Mouse (Mus musculus) forebrain, embryonic 16.5 days (tissue): ENCODE data around the gene Gm2431. TPM values are rescaled to one million over a fixed set of nuclear protein-coding genes. Genes with fewer than 3 reads are reported as not detected.
A peak's percentile ranks its signal among the peaks of the same experiment; 100 is the strongest.
"Not testable (repeated sequence)": the region's sequence is repeated elsewhere in the genome, so short reads cannot be mapped to it uniquely, and the experiment has no call there.

ENCODE experiments used
- ATAC-seq: fragments of 200-750 bp; cut with Nextera tagmentation; 2 replicates; pipeline ENCODE4 v1.8.0; 2017; ENCODE audit warnings: mild to moderate bottlenecking, moderate library complexity
- H3K27ac ChIP-seq: fragments of 300-500 bp; sonication (generic); 2 replicates; pipeline ENCODE4 v1.5.1; 2014; ENCODE audit warnings: low read length, control low read depth
- H3K27me3 ChIP-seq: fragments of 300-500 bp; sonication (generic); replicated peaks from 2 replicates; pipeline ENCODE4 v1.6.1; 2014; ENCODE audit warnings: low read length; ENCODE audit not compliant: control insufficient read depth, insufficient read depth
- H3K36me3 ChIP-seq: fragments of 300-500 bp; sonication (generic); 2 replicates; pipeline ENCODE4 v1.6.1; 2014; ENCODE audit not compliant: control insufficient read depth, insufficient read depth
- H3K4me1 ChIP-seq: fragments of 300-500 bp; sonication (generic); replicated peaks from 2 replicates; pipeline ENCODE4 v1.6.1; 2014; ENCODE audit warnings: low read length; ENCODE audit not compliant: control insufficient read depth, insufficient read depth
- H3K4me2 ChIP-seq: fragments of 300-500 bp; sonication (generic); 2 replicates; pipeline ENCODE4 v1.6.1; 2014; ENCODE audit warnings: mild to moderate bottlenecking, low read length, control low read depth
- H3K4me3 ChIP-seq: fragments of 300-500 bp; sonication (generic); replicated peaks from 2 replicates; pipeline ENCODE4 v1.5.1; 2014; ENCODE audit warnings: mild to moderate bottlenecking, low read length, control low read depth
- H3K9ac ChIP-seq: fragments of 300-500 bp; sonication (generic); replicated peaks from 2 replicates; pipeline ENCODE4 v1.6.1; 2014; ENCODE audit warnings: low read depth, low read length, control low read depth
- H3K9me3 ChIP-seq: fragments of 300-500 bp; sonication (generic); 2 replicates; pipeline ENCODE4 v1.6.1; 2016; ENCODE audit warnings: low read length; ENCODE audit not compliant: control insufficient read depth
- WGBS: fragments of 180-500 bp; shearing (Covaris S2); extraction: QIAGEN DNeasy Blood & Tissue Kit; methylation state at CpG from one replicate; pipeline ENCODE4 v1.1.7; 2014; 5-methylcytosine and 5-hydroxymethylcytosine counted together
- polyA plus RNA-seq: library from polyadenylated mRNA; unstranded; fragments of >200 nt; fragmentation: Nextera tagmentation; extraction: Ambion mirVana; gene quantifications from 2 replicates; pipeline ENCODE4 v1.2.1, GENCODE M21; 2015

Gene Gm2431
- polyA plus RNA-seq, 1 experiment from 2014 or later: not detected

DNA sequence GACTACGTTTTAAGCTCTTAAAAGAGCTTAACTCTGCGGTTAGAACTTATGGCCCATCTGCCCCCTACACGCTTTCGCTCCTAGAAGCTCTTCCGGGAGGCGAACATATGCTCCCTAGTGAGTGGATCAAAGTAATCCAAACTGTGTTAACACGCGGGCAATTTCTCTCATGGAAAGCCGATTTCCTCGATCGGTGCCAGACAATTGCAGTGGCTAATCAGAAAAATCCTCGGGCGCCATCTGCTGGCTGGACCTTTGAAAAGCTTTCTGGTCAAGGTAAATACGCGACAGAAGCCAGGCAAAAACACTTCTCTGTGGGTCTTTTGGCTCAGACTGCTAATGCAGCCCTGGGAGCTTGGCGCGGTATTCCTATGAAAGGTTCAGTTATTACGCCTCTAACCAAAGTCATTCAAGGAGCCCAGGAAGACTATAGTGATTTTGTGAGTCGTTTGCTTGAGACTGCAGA lies 26.5 kb upstream of the Gm2431 start:
- H3K36me3 ChIP-seq: no peaks in the 10 kb centered on the region
- WGBS: under 1% methylated on average over 19 of the region's 19 CpGs
- peak overlapping the region; percentile 64 for H3K9ac ChIP-seq
- ATAC-seq: peak; percentile 87
- peaks cover 10% of the 10 kb centered on the region for H3K27me3 ChIP-seq
- peak overlapping the region; percentile 64 for H3K27ac ChIP-seq
- no peaks in the 10 kb centered on the region for H3K9me3 ChIP-seq
- H3K4me3 ChIP-seq: peak overlapping the region; percentile 64
- H3K4me2 ChIP-seq: peak overlapping the region; percentile 92
- peaks cover 12% of the 10 kb centered on the region for H3K4me1 ChIP-seq

GRCm38 (mm10) chr7:142284023-142284591 lies 26.0 kb upstream of the Gm2431 start:
- no peaks in the 10 kb centered on the region for H3K9me3 ChIP-seq
- H3K9ac ChIP-seq: peak overlapping the region; percentile 64
- peak; percentile 81 for ATAC-seq
- peaks cover 10% of the 10 kb centered on the region for H3K27me3 ChIP-seq
- peak overlapping the region; percentile 64 for H3K4me3 ChIP-seq
- H3K4me2 ChIP-seq: peak overlapping the region; percentile 92
- H3K4me1 ChIP-seq: peaks cover 12% of the 10 kb centered on the region
- no peaks in the 10 kb centered on the region for H3K36me3 ChIP-seq
- H3K27ac ChIP-seq: peak overlapping the region; percentile 64
- WGBS: under 1% methylated on average over 38 of the region's 38 CpGs

- H3K4me2 ChIP-seq, H3K9me3 ChIP-seq, H3K4me3 ChIP-seq, H3K9ac ChIP-seq, H3K36me3 ChIP-seq, ATAC-seq, H3K27ac ChIP-seq: not testable (repeated sequence)
- 29% methylated on average over 2 of the region's 2 CpGs for WGBS
- Histone ChIP-seq H3K4me1 (peaks cover 12% of the 10 kb centered on the region), H3K27me3 (peaks cover 10% of the 10 kb centered on the region)
These were observed 24.7 kb upstream of the Gm2431 start for GRCm38 (mm10) chr7:142282847-142283246.

- H3K9me3 ChIP-seq, H3K9ac ChIP-seq, ATAC-seq, H3K36me3 ChIP-seq, H3K4me1 ChIP-seq, H3K4me2 ChIP-seq, H3K4me3 ChIP-seq, H3K27ac ChIP-seq: not testable (repeated sequence)
- peaks cover 10% of the 10 kb centered on the region for H3K27me3 ChIP-seq
- WGBS: 80% methylated on average over 1 of the region's 1 CpGs
These were observed 21.1 kb upstream of the Gm2431 start for GRCm38 (mm10) chr7:142279291-142279690.

- H3K36me3 ChIP-seq, H3K27me3 ChIP-seq, H3K9ac ChIP-seq, H3K4me1 ChIP-seq, H3K9me3 ChIP-seq, H3K4me3 ChIP-seq, H3K4me2 ChIP-seq, H3K27ac ChIP-seq: not testable (repeated sequence)
- ATAC-seq: peak; percentile 40; the same call in 1 of the 2 replicates
- WGBS: 0% methylated on average over 3 of the region's 3 CpGs
These were observed 20.0 kb upstream of the Gm2431 start for GRCm38 (mm10) chr7:142278183-142278582.

GRCm38 (mm10) chr7:142274263-142274662 lies 16.1 kb upstream of the Gm2431 start, which contains the start of gene Gm4559:
Gene Gm4559 (minus strand): TSS chr7:142274363.
- not testable (repeated sequence) for H3K27me3 ChIP-seq, H3K4me1 ChIP-seq, H3K27ac ChIP-seq, H3K9me3 ChIP-seq, ATAC-seq, H3K4me2 ChIP-seq, H3K4me3 ChIP-seq, H3K9ac ChIP-seq, H3K36me3 ChIP-seq

DNA sequence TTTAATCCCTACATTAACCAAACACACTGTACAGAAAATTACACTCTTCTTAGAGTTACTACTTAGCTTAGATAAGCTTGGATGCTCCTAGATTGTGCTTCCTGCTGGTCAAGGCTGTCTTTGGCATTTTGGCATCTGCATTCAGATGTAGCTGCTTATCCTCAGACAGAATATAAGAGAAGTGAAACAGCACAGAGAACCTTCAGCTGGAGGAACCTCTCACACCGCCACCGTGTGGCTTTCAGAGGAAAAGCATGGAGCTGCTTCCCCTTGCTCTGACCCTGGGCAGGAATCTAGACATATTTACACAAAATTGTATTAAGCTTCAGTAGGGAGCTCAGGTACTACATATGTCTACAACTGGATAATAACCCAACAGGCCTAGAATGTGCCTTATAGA lies 2.6 kb downstream of the Gm2431 start:
- H3K27me3 ChIP-seq: no peaks in the 10 kb centered on the region
- no peaks in the 10 kb centered on the region for H3K9me3 ChIP-seq
- no peak for ATAC-seq
- no peak overlapping the region for H3K27ac ChIP-seq
- H3K4me2 ChIP-seq: no peak overlapping the region
- WGBS: 1% methylated on average over 2 of the region's 2 CpGs
- H3K9ac ChIP-seq: no peak overlapping the region
- no peak overlapping the region for H3K4me3 ChIP-seq
- H3K4me1 ChIP-seq: no peaks in the 10 kb centered on the region
- H3K36me3 ChIP-seq: no peaks in the 10 kb centered on the region

GRCm38 (mm10) chr7:142249824-142250223 lies 8.3 kb downstream of the Gm2431 start:
- 0% methylated on average over 1 of the region's 1 CpGs for WGBS
- Histone ChIP-seq H3K27me3 (no peaks in the 10 kb centered on the region), H3K27ac (no peak overlapping the region), H3K4me1 (no peaks in the 10 kb centered on the region), H3K4me3 (no peak overlapping the region), H3K9me3 (no peaks in the 10 kb centered on the region), H3K9ac (no peak overlapping the region), H3K4me2 (no peak overlapping the region), H3K36me3 (no peaks in the 10 kb centered on the region)
- no peak for ATAC-seq

DNA sequence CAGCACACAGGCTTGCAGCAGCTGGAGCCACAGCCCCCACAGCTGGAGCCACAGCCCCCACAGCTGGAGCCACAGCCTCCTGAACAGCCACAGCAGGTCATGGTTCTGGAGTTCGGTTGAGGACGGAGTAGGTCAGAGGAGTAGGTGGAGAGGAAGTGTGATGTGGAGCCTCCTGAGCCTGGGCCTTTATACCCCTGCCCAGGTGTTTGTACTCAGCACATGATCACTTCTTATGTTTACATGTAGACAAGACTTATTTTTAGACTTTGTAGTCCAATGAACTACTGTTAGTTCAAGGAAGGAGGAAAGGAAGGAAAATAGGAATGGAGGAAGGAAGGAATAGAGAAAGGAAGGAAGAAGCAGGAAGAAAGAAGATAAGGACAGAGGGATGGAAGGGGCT lies 17.2 kb downstream of the Gm2431 start, which contains the start of gene Gm40460:
Gm40460 (minus strand) TSS at position 101 of the 400 bp plus-strand sequence.
- ATAC-seq: no peak
- H3K4me3 ChIP-seq: no peak within 1 kb of the TSS
- no peaks in the 10 kb centered on the region for H3K4me1 ChIP-seq
- no peak within 1 kb of the TSS for H3K9ac ChIP-seq
- no peaks in the 10 kb centered on the region for H3K36me3 ChIP-seq
- no peak within 1 kb of the TSS for H3K27ac ChIP-seq
- H3K4me2 ChIP-seq: no peak within 1 kb of the TSS
- H3K9me3 ChIP-seq: no peaks in the 10 kb centered on the region
- H3K27me3 ChIP-seq: no peaks in the 10 kb centered on the region
- WGBS: 49% methylated on average over 2 of the region's 2 CpGs

GRCm38 (mm10) chr7:142231540-142231939 lies 26.6 kb downstream of the Gm2431 start:
- no peak overlapping the region for H3K27ac ChIP-seq
- no peaks in the 10 kb centered on the region for H3K36me3 ChIP-seq
- H3K4me2 ChIP-seq: no peak overlapping the region
- no peak overlapping the region for H3K4me3 ChIP-seq
- no peak for ATAC-seq
- WGBS: 29% methylated on average over 1 of the region's 1 CpGs
- H3K4me1 ChIP-seq: no peaks in the 10 kb centered on the region
- H3K27me3 ChIP-seq: no peaks in the 10 kb centered on the region
- no peak overlapping the region for H3K9ac ChIP-seq
- no peaks in the 10 kb centered on the region for H3K9me3 ChIP-seq
